7 mouse cellular contexts compared by ENCODE assay signal in the genomic region with DNA sequence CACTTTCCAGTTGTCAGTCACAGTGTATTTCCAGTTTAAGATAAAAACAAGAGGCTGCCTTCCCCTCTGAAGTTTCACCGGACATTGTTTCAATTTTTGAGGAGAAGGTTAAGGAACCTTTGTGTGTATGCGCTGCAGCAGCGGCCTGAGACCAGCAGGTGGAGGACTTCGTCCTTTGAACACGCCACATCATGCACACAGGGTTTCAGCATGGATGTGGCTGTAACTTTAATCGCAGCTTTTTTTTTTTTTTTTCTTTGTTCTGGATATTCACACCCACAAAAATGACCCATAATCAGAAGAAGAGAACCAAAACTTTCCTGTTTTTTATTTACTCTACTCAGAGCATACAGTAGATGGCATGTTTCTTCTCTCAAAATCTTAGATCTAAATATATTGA. TPM values are rescaled to one million over a fixed set of nuclear protein-coding genes. Genes with fewer than 3 reads are reported as not detected.
A peak's percentile ranks its signal among the peaks of the same experiment; 100 is the strongest.
DNase-seq lines count a peak whose midpoint lies in the region; ATAC-seq lines count a peak whose summit lies in the region.

No protein-coding gene starts in this region.

- H3K4me1 ChIP-seq in kidney, embryonic 16.5 days (ENCODE audit: insufficient read depth, low read length): peaks cover 9% of the 10 kb centered on the region

- peak; percentile 61 for DNase-seq in CD4-positive helper T cell, adult 2 months (ENCODE audit: low read depth, low spot score)
- peak; percentile 68 for DNase-seq in ES-CJ7 (ENCODE audit: low read depth, low spot score)
- DNase-seq in cerebellum, adult 9-10 months: peak; percentile 41
- DNase-seq in forelimb bud, embryonic 11.5 days (ENCODE audit: low read depth, low spot score): peak; percentile 78
- DNase-seq in testis, postnatal 10 days (ENCODE audit: low spot score): peak; percentile 66

- H3K4me3 ChIP-seq in kidney, embryonic 16.5 days (ENCODE audit: low read length): no peak overlapping the region

- no peaks in the 10 kb centered on the region for H3K9me3 ChIP-seq in kidney, embryonic 16.5 days (ENCODE audit: low read length)

- ATAC-seq in kidney, embryonic 16.5 days (ENCODE audit: low FRiP score, low TSS enrichment): peak; percentile 85
- ATAC-seq in megakaryocyte-erythroid progenitor cell, adult 5-6 weeks (replicated peaks; ENCODE audit: low FRiP score, low TSS enrichment, poor library complexity, severe bottlenecking): peak; percentile 89

- no peaks in the 10 kb centered on the region for H3K27me3 ChIP-seq in kidney, embryonic 16.5 days (ENCODE audit: insufficient read depth, low read length)

- no peak overlapping the region for H3K4me2 ChIP-seq in kidney, embryonic 16.5 days (replicated peaks; ENCODE audit: low read depth, low read length)

- H3K36me3 ChIP-seq in kidney, embryonic 16.5 days (ENCODE audit: insufficient read depth, low read length): no peaks in the 10 kb centered on the region

- 15% methylated on average over 6 of the region's 6 CpGs for WGBS in kidney, embryonic 16.5 days

- no peak overlapping the region for H3K9ac ChIP-seq in kidney, embryonic 16.5 days (replicated peaks; ENCODE audit: low read length)

- no peak overlapping the region for H3K27ac ChIP-seq in kidney, embryonic 16.5 days (ENCODE audit: low read length)

RNA-seq across cellular contexts. Expression of a gene that starts 3.1 kb away (rescaled TPM):
- polyA plus RNA-seq in kidney, embryonic 16.5 days (2015; fragmentation: Nextera tagmentation; extraction: Ambion mirVana): 47.9 and 49.1 TPM in 2 replicates
- 15.8 and 27.6 TPM in 2 replicates for total RNA-seq in megakaryocyte-erythroid progenitor cell, adult 5-6 weeks (2014; fragmentation: Nextera tagmentation)
- total RNA-seq in megakaryocyte-erythroid progenitor cell, adult 5-6 weeks (2017): 32.5 and 34.3 TPM in 2 replicates
